Mouse (Mus musculus): ENCODE measurements at regions not wholly inside any gene's neighbourhood (a gene's known extent, or its start where the extent isn't known, plus 50 kb on each side); places are given as distances from the start of the nearest gene placed in this dataset.
A peak's percentile ranks its signal among the peaks of the same experiment; 100 is the strongest.

DNA sequence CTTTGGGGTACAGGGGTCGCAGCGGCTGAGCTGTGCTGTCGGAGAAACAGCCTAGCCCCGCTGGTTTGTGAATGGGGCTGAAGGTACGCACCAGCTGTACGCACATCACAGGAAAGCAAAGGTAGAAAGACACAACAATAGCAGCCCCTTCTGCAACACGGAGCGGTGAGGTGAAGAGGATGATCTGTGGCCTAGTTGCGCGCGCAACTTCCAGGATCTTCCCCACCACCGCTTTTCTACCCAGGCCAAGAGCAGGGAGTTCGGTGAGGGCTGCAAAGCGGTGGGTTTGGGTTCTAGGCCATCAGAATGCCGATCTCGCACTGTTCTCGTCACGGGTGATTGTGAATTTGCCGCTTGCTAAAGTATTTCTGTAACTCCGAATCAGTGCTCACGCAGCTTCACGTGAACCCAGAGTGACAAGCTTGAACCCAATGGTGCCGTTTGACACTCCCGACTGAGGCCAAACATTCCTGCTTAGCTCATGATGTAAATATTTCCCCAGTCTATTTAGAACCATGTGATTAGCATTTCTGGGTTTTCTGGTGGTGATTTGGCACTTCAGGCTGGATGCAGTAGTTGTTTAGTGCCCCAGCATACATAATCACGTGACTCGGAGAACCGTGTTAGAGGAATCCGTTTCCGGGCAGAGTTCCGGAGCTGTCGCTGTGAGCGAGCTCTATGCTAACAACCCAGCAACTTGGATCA is 54.7 kb downstream of the Cryaa start:
- no peak for DNase-seq
- Histone ChIP-seq H3K27me3 (ENCODE audit: control insufficient read depth, insufficient read depth, low read length) (no peaks in the 10 kb centered on the region), H3K4me1 (ENCODE audit: control insufficient read depth, insufficient read depth, low read length) (no peaks in the 10 kb centered on the region), H3K9me3 (ENCODE audit: control insufficient read depth, low read length) (no peaks in the 10 kb centered on the region), H3K4me2 (ENCODE audit: low read length) (no peak overlapping the region), H3K4me3 (replicated peaks; ENCODE audit: low read depth, low read length) (no peak overlapping the region), H3K27ac (replicated peaks; ENCODE audit: low read depth, low read length) (no peak overlapping the region), H3K36me3 (ENCODE audit: control insufficient read depth, insufficient read depth, low read length) (no peaks in the 10 kb centered on the region), H3K9ac (replicated peaks; ENCODE audit: low read length) (no peak overlapping the region)
- WGBS: 92% methylated on average over 32 of the region's 32 CpGs
- ATAC-seq (ENCODE audit: low FRiP score, low TSS enrichment): no peak

DNA sequence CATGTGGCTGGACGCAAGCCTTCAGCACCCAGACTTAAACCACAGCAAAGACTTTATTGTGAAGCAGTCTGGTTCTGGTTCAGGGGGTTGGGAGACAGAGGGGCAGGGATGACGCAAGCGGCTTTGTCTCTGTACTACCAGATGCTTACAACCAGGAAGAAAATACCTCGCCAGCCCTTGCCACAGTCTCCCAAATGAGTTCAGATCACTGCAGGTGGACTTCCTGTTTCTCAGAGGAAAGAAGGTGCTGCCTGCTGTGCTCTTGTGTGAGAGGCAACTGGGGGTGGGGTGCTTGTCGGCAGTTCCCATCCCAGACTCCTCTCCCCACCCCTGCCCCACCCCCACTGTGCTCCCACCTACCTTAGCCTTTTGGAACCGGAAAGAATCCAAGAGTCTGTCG is 56.9 kb downstream of the Cryaa start:
- H3K4me3 ChIP-seq (replicated peaks; ENCODE audit: low read depth, low read length): no peak overlapping the region
- DNase-seq (no peak), ATAC-seq (ENCODE audit: low FRiP score, low TSS enrichment) (no peak)
- H3K27ac ChIP-seq (replicated peaks; ENCODE audit: low read depth, low read length): no peak overlapping the region
- H3K27me3 ChIP-seq (ENCODE audit: control insufficient read depth, insufficient read depth, low read length): no peaks in the 10 kb centered on the region
- H3K4me1 ChIP-seq (ENCODE audit: control insufficient read depth, insufficient read depth, low read length): no peaks in the 10 kb centered on the region
- no peak overlapping the region for H3K9ac ChIP-seq (replicated peaks; ENCODE audit: low read length)
- WGBS: 28% methylated on average over 7 of the region's 7 CpGs
- H3K9me3 ChIP-seq (ENCODE audit: control insufficient read depth, low read length): no peaks in the 10 kb centered on the region
- no peaks in the 10 kb centered on the region for H3K36me3 ChIP-seq (ENCODE audit: control insufficient read depth, insufficient read depth, low read length)
- H3K4me2 ChIP-seq (ENCODE audit: low read length): no peak overlapping the region

DNA sequence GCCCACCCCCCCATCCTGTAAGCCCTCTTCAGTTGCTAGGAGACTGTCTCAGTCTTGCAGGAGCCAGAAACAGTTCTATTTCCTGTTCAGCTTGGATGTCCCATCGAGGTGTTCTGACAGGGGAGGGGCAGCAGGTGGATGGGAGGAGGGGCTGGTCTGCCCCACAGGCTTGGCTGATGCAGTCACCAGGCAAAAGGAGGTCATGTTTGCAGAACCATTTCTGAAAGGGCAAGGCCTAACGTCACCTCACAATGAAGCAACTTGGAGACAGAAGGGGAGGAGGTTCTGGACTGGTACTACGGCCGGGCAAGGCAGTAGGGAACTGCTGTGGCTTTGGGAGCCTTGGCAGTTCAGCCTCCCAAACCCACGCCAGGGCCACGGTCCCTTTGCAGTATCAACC is 59.1 kb downstream of the Cryaa start:
- no peak for DNase-seq
- no peaks in the 10 kb centered on the region for H3K9me3 ChIP-seq (ENCODE audit: control insufficient read depth, low read length)
- no peaks in the 10 kb centered on the region for H3K4me1 ChIP-seq (ENCODE audit: control insufficient read depth, insufficient read depth, low read length)

DNA sequence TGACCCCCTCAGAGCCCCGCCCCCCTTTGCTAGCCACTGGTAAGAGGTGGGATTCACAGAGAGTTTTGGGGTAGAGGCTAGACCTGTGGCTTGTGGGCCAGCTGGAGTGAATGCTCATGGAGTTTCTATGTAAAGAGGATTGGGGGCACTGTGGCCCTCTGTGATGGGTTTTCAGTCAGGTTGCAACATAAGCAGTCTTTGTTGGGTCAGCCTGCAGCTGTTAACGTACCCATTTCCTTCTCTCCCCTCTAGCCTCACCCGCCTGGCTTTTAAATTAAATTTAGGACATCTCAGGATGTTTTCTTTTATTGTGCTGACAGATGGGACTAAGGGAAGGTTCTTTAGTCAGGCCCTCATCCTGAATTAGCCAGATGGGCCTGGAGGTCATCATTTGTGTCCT is 60.6 kb downstream of the Cryaa start:
- DNase-seq (no peak), ATAC-seq (ENCODE audit: low FRiP score, low TSS enrichment) (no peak)
- no peak overlapping the region for H3K4me2 ChIP-seq (ENCODE audit: low read length)
- H3K9me3 ChIP-seq (ENCODE audit: control insufficient read depth, low read length): no peaks in the 10 kb centered on the region
- no peak overlapping the region for H3K27ac ChIP-seq (replicated peaks; ENCODE audit: low read depth, low read length)
- no peaks in the 10 kb centered on the region for H3K27me3 ChIP-seq (ENCODE audit: control insufficient read depth, insufficient read depth, low read length)
- no peaks in the 10 kb centered on the region for H3K36me3 ChIP-seq (ENCODE audit: control insufficient read depth, insufficient read depth, low read length)
- H3K9ac ChIP-seq (replicated peaks; ENCODE audit: low read length): no peak overlapping the region
- WGBS: 73% methylated on average over 3 of the region's 3 CpGs
- H3K4me1 ChIP-seq (ENCODE audit: control insufficient read depth, insufficient read depth, low read length): no peaks in the 10 kb centered on the region
- no peak overlapping the region for H3K4me3 ChIP-seq (replicated peaks; ENCODE audit: low read depth, low read length)

More for the DNA sequence above, 59.1 kb downstream of the Cryaa start:
- 84% methylated on average over 6 of the region's 6 CpGs for WGBS
- Histone ChIP-seq H3K4me2 (ENCODE audit: low read length) (no peak overlapping the region), H3K27me3 (ENCODE audit: control insufficient read depth, insufficient read depth, low read length) (no peaks in the 10 kb centered on the region), H3K9ac (replicated peaks; ENCODE audit: low read length) (no peak overlapping the region), H3K4me3 (replicated peaks; ENCODE audit: low read depth, low read length) (no peak overlapping the region), H3K27ac (replicated peaks; ENCODE audit: low read depth, low read length) (no peak overlapping the region), H3K36me3 (ENCODE audit: control insufficient read depth, insufficient read depth, low read length) (no peaks in the 10 kb centered on the region)
- no peak for ATAC-seq (ENCODE audit: low FRiP score, low TSS enrichment)

DNA sequence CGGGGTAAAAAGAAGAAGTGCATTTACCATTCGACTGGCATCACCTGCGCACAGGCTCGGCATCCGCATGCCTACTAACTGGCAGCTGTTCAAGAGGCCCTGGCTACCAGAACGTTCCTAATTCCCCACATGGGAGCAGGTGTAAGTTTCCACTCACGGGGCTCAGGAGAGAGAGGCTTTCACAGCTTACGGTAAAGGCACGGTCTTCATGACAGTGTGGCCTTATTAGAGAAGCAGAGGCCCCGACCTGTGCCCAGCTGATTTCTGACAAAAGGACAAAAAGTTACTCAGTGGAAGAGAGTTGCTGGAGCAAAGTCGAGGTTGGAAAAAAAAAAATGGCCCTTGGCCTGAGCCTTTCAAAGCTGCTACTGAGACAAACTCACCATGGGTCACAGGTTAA is 62.0 kb downstream of the Cryaa start:
- Histone ChIP-seq H3K27ac (replicated peaks; ENCODE audit: low read depth, low read length) (no peak overlapping the region), H3K4me2 (ENCODE audit: low read length) (no peak overlapping the region), H3K4me1 (ENCODE audit: control insufficient read depth, insufficient read depth, low read length) (no peaks in the 10 kb centered on the region), H3K4me3 (replicated peaks; ENCODE audit: low read depth, low read length) (no peak overlapping the region), H3K9me3 (ENCODE audit: control insufficient read depth, low read length) (no peaks in the 10 kb centered on the region), H3K36me3 (ENCODE audit: control insufficient read depth, insufficient read depth, low read length) (no peaks in the 10 kb centered on the region), H3K9ac (replicated peaks; ENCODE audit: low read length) (no peak overlapping the region), H3K27me3 (ENCODE audit: control insufficient read depth, insufficient read depth, low read length) (no peaks in the 10 kb centered on the region)
- 64% methylated on average over 11 of the region's 11 CpGs for WGBS
- DNase-seq (no peak), ATAC-seq (ENCODE audit: low FRiP score, low TSS enrichment) (no peak)

DNA sequence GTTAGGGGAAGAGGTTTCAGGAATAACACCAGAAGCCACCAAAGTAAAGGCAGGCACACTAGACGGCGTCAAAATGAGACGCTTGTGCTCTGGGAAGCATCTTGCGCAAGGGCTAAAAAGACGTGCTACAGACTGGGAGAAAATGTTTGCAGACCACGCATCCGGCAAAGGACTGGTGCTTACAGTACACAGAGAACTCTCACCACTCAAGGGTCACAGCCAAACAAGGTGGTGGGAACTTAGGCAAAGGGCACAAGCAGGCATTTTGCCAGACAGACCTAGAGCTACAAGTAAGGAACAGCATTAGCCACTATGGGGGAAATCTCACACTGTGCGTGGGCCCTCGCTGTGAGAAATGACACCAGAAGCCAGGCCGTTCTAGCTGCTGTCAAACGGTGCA is 62.5 kb downstream of the Cryaa start:
- whole genome bisulfite sequencing: 87% methylated on average over 11 of the region's 11 CpGs
- Histone ChIP-seq H3K27me3 (ENCODE audit: control insufficient read depth, insufficient read depth, low read length) (no peaks in the 10 kb centered on the region), H3K27ac (replicated peaks; ENCODE audit: low read depth, low read length) (no peak overlapping the region), H3K9me3 (ENCODE audit: control insufficient read depth, low read length) (no peaks in the 10 kb centered on the region), H3K4me2 (ENCODE audit: low read length) (no peak overlapping the region), H3K36me3 (ENCODE audit: control insufficient read depth, insufficient read depth, low read length) (no peaks in the 10 kb centered on the region), H3K4me1 (ENCODE audit: control insufficient read depth, insufficient read depth, low read length) (no peaks in the 10 kb centered on the region), H3K9ac (replicated peaks; ENCODE audit: low read length) (no peak overlapping the region), H3K4me3 (replicated peaks; ENCODE audit: low read depth, low read length) (no peak overlapping the region)
- ATAC-seq (ENCODE audit: low FRiP score, low TSS enrichment) (no peak), DNase-seq (no peak)

DNA sequence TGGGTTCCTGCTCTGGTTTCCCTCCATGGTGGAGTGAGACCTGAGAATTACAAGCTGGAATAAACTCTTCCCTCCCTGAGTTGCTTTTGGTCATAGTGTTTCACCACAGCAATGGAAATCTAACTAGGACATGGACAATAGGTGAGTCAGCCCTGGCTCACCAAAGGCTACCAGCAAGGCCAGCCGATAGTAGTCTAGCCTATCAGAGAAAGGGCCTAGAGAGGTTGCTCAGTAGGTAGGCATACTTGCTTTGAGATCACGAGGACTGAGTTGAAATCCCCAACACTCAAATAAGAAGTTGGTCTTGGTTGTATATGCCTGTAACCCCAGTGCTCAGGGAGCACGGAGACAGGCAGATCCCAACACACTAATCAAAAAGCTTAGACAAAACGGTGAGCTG is 66.0 kb downstream of the Cryaa start:
- no peak overlapping the region for H3K4me3 ChIP-seq (replicated peaks; ENCODE audit: low read depth, low read length)
- H3K27ac ChIP-seq (replicated peaks; ENCODE audit: low read depth, low read length): no peak overlapping the region
- H3K4me2 ChIP-seq (ENCODE audit: low read length): no peak overlapping the region
- no peak for DNase-seq
- ATAC-seq (ENCODE audit: low FRiP score, low TSS enrichment): no peak
- 89% methylated on average over 4 of the region's 4 CpGs for WGBS
- H3K27me3 ChIP-seq (ENCODE audit: control insufficient read depth, insufficient read depth, low read length): no peaks in the 10 kb centered on the region
- no peaks in the 10 kb centered on the region for H3K36me3 ChIP-seq (ENCODE audit: control insufficient read depth, insufficient read depth, low read length)
- H3K4me1 ChIP-seq (ENCODE audit: control insufficient read depth, insufficient read depth, low read length): no peaks in the 10 kb centered on the region; the same call in 1 of the 2 replicates
- H3K9ac ChIP-seq (replicated peaks; ENCODE audit: low read length): no peak overlapping the region
- no peaks in the 10 kb centered on the region for H3K9me3 ChIP-seq (ENCODE audit: control insufficient read depth, low read length)

DNA sequence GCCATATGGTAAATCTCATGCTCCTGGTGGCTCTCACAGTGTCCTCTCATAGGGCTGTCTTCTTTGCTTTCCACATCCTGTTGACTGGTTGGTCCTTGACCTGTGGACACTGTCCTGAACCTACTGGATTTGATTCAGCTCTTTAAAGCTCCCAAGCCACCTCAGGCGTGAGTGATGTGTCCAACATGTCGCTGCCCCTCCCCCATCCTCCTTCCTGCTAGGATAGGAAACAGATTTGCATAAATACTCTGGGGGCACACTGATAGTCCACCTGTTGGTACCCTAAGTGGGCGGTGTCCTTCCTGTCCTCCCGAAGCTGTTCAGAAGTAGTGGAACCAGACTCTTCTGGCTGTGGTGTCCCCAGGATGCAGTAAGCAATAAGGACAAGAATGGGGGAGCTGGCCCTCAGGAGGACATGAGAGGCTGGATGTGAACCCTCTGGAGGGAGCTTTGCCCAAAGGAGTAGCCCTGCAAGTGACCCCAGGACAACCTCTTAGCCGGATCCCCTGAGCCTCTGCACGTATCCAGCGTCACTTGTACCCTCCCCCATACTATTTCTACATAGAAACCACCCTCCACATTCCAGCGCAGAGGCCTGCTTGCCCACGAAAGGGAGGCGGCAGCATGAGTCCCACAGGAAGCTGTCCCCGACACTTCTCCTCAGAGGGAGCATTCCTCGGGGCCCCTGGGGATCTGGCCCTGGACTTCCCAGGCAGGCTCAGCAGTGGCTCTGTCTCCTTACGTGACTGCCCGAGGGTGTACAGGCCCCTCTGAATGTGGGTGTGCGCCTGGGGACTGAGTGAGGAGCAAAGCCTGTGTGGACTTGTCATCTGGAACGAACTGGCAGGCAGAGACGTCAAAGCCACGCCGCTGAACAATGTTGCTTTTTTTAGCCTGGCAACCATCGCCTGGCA is 68.8 kb downstream of the Cryaa start:
- no peak overlapping the region for H3K4me2 ChIP-seq (ENCODE audit: low read length)
- H3K9me3 ChIP-seq (ENCODE audit: control insufficient read depth, low read length): no peaks in the 10 kb centered on the region
- ATAC-seq (ENCODE audit: low FRiP score, low TSS enrichment): no peak
- H3K36me3 ChIP-seq (ENCODE audit: control insufficient read depth, insufficient read depth, low read length): no peaks in the 10 kb centered on the region
- WGBS: 53% methylated on average over 20 of the region's 20 CpGs
- no peak overlapping the region for H3K9ac ChIP-seq (replicated peaks; ENCODE audit: low read length)
- H3K27ac ChIP-seq (replicated peaks; ENCODE audit: low read depth, low read length): peak overlapping the region; percentile 13; the same call in 1 of the 2 replicates
- H3K4me1 ChIP-seq (ENCODE audit: control insufficient read depth, insufficient read depth, low read length): no peaks in the 10 kb centered on the region; the same call in 1 of the 2 replicates
- no peaks in the 10 kb centered on the region for H3K27me3 ChIP-seq (ENCODE audit: control insufficient read depth, insufficient read depth, low read length)
- no peak overlapping the region for H3K4me3 ChIP-seq (replicated peaks; ENCODE audit: low read depth, low read length)
- DNase-seq: no peak

DNA sequence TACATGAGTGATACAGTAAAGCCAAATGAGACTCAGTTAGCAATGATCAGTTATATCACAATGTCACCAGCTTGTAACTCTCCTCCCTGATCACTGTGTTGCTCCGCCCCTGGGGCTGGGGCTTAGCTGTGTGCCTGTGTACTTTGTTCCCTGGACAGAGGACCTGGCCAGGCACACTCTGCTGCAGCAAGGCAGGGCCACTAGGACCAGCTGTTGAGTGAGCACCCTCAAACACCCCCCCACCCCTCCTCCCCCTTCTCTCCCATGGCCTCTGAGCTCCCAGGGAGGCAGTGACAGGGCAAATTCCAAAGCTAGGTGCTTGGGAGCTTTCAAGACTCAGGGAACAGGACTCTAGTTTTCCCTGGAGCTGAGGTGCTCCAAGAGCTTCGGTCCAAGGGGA is 70.0 kb downstream of the Cryaa start:
- no peak for DNase-seq
- 86% methylated on average over 2 of the region's 2 CpGs for WGBS
- Histone ChIP-seq H3K9me3 (ENCODE audit: control insufficient read depth, low read length) (no peaks in the 10 kb centered on the region), H3K4me2 (ENCODE audit: low read length) (no peak overlapping the region), H3K27ac (replicated peaks; ENCODE audit: low read depth, low read length) (no peak overlapping the region), H3K4me1 (ENCODE audit: control insufficient read depth, insufficient read depth, low read length) (no peaks in the 10 kb centered on the region; the same call in 1 of the 2 replicates), H3K27me3 (ENCODE audit: control insufficient read depth, insufficient read depth, low read length) (no peaks in the 10 kb centered on the region), H3K36me3 (ENCODE audit: control insufficient read depth, insufficient read depth, low read length) (no peaks in the 10 kb centered on the region), H3K9ac (replicated peaks; ENCODE audit: low read length) (no peak overlapping the region), H3K4me3 (replicated peaks; ENCODE audit: low read depth, low read length) (no peak overlapping the region)
- ATAC-seq (ENCODE audit: low FRiP score, low TSS enrichment): no peak

Data from midbrain, embryonic 14.5 days (tissue).